Mouse (Mus musculus) heart, postnatal 0 days (tissue): Measurements from ENCODE around the gene Hyou1.

ENCODE experiments used
- CTCF ChIP-seq: IDR thresholded peaks from 2 replicates; pipeline ENCODE4 v1.5.1; 2016; ENCODE audit warnings: antibody characterized with exemption, control low read depth, low read depth
- EP300 ChIP-seq: IDR thresholded peaks from 2 replicates; pipeline ENCODE4 v1.6.1; 2016; ENCODE audit warnings: antibody characterized with exemption, low read depth

DNA sequence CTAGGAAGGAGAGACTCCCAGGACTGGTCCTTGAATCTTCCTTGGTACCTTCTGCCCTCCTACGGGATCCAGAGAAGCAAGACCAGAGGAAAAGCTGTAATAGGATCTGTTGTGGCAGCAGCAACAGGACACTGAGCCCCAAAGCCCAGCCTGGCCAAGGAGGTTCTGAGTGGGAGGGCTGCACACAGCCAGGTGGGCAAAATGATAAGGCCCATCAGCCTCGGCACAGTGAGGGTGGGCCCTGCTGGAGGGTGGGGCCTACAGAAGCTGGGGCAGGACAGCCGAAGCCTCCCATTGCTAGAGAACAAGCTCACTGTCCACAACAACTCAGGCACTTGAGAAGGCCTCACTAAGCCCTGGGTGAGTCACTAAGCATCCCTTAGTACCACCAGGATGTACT, 37.1 kb upstream of the Hyou1 start:
- TF ChIP-seq CTCF (no peak), EP300 (no peak)
